Mouse (Mus musculus) cerebellum, adult 2 months (tissue): ENCODE data around the gene Kdm5b.

Experiments
- CTCF ChIP-seq: fragments of 200-500 bp; IDR thresholded peaks from 2 replicates; pipeline ENCODE4 v1.5.1; 2011; ENCODE audit warnings: low read depth, mild to moderate bottlenecking, control low read depth, low read length, moderate library complexity, borderline replicate concordance; ENCODE audit not compliant: insufficient read depth
- POLR2A ChIP-seq: fragments of 200-500 bp; IDR thresholded peaks from 2 replicates; pipeline ENCODE4 v1.6.1; 2011; ENCODE audit warnings: low read length, control low read depth, borderline replicate concordance; ENCODE audit not compliant: insufficient read depth

GRCm38 (mm10) chr1:134607279-134607678, 47.3 kb downstream of the Kdm5b start:
- TF ChIP-seq CTCF: peak; percentile 6; the same call in 1 of the 2 replicates
- no peak for TF ChIP-seq POLR2A
